Mouse (Mus musculus) small intestine, adult 2 months (tissue): ENCODE results near the gene Msh4.

Source experiments
- CTCF ChIP-seq: fragments of 200-500 bp; IDR thresholded peaks from 2 replicates; pipeline ENCODE4 v1.5.1; 2012; ENCODE audit warnings: low read depth, mild to moderate bottlenecking, control low read depth, inconsistent platforms, low read length, moderate library complexity, mixed read lengths; ENCODE audit not compliant: insufficient replicate concordance, insufficient read length; ENCODE audit errors: extremely low read depth
- POLR2A ChIP-seq: fragments of 200-500 bp; IDR thresholded peaks from 2 replicates; pipeline ENCODE4 v1.6.1; 2012; ENCODE audit warnings: low read depth, mild to moderate bottlenecking, control low read depth, inconsistent platforms, low read length, moderate library complexity

GRCm38 (mm10) chr3:153886296-153886695 is 19.6 kb downstream of the Msh4 start:
- no peak for TF ChIP-seq CTCF
- TF ChIP-seq POLR2A: no peak
